Mouse (Mus musculus) kidney, embryonic 15.5 days (tissue): ENCODE results near the gene Mrpl24. TPM values are rescaled to one million over a fixed set of nuclear protein-coding genes. Genes with fewer than 3 reads are reported as not detected.
"Not testable (repeated sequence)": the region's sequence is repeated elsewhere in the genome, so short reads cannot be mapped to it uniquely, and the experiment has no call there.

ENCODE experiments used
- ATAC-seq: fragments of 200-750 bp; cut with Nextera tagmentation; replicated peaks from 2 replicates; pipeline ENCODE4 v1.8.0; 2017; ENCODE audit warnings: moderate TSS enrichment; ENCODE audit not compliant: low FRiP score
- H3K27ac ChIP-seq: fragments of 300-500 bp; sonication (generic); 2 replicates; pipeline ENCODE4 v1.5.1; 2015; ENCODE audit warnings: mild to moderate bottlenecking, inconsistent platforms
- H3K27me3 ChIP-seq: fragments of 300-500 bp; sonication (generic); 2 replicates; pipeline ENCODE4 v1.6.1; 2015; ENCODE audit warnings: inconsistent platforms
- H3K36me3 ChIP-seq: fragments of 300-500 bp; sonication (generic); 2 replicates; pipeline ENCODE4 v1.6.1; 2015; ENCODE audit warnings: inconsistent platforms
- H3K4me1 ChIP-seq: fragments of 300-500 bp; sonication (generic); 2 replicates; pipeline ENCODE4 v1.6.1; 2015; ENCODE audit warnings: inconsistent platforms
- H3K4me2 ChIP-seq: fragments of 300-500 bp; sonication (generic); 2 replicates; pipeline ENCODE4 v1.6.1; 2015; ENCODE audit warnings: moderate library complexity, mild to moderate bottlenecking, inconsistent platforms
- H3K4me3 ChIP-seq: fragments of 300-500 bp; sonication (generic); replicated peaks from 2 replicates; pipeline ENCODE4 v1.5.1; 2015; ENCODE audit warnings: mild to moderate bottlenecking, inconsistent platforms
- H3K9ac ChIP-seq: fragments of 300-500 bp; sonication (generic); 2 replicates; pipeline ENCODE4 v1.6.1; 2015; ENCODE audit warnings: mild to moderate bottlenecking, inconsistent platforms
- H3K9me3 ChIP-seq: fragments of 300-500 bp; sonication (generic); replicated peaks from 2 replicates; pipeline ENCODE4 v1.6.1; 2016; ENCODE audit warnings: inconsistent platforms
- WGBS: fragments of 180-500 bp; shearing (Covaris S2); methylation state at CpG from one replicate; pipeline ENCODE4 v1.1.7; 2015; ENCODE audit warnings: mixed read lengths; 5-methylcytosine and 5-hydroxymethylcytosine counted together
- polyA plus RNA-seq: library from polyadenylated mRNA; unstranded; fragments of >200 nt; fragmentation: Nextera tagmentation; extraction: Ambion mirVana; gene quantifications from 2 replicates; pipeline ENCODE4 v1.2.1, GENCODE M21; 2015

The Mrpl24 gene
- polyA plus RNA-seq, 1 experiment from 2014 or later, result 85.4 TPM

GRCm38 (mm10) chr3:87899776-87900175, 19.5 kb upstream of the Mrpl24 start:
- no peaks in the 10 kb centered on the region for H3K36me3 ChIP-seq
- H3K27me3 ChIP-seq, result no peaks in the 10 kb centered on the region
- no peak overlapping the region for H3K4me2 ChIP-seq
- H3K9ac ChIP-seq, result no peak overlapping the region
- no peaks in the 10 kb centered on the region for H3K9me3 ChIP-seq
- no peak overlapping the region for H3K27ac ChIP-seq
- H3K4me1 ChIP-seq, result no peaks in the 10 kb centered on the region
- no peak for ATAC-seq
- no peak overlapping the region for H3K4me3 ChIP-seq
- WGBS, result 75% methylated on average over 3 of the region's 3 CpGs

GRCm38 (mm10) chr3:87901036-87901624, 18.2 kb upstream of the Mrpl24 start:
- Histone ChIP-seq H3K9me3 (no peaks in the 10 kb centered on the region), H3K9ac (no peak overlapping the region), H3K27ac (no peak overlapping the region), H3K36me3 (no peaks in the 10 kb centered on the region), H3K27me3 (no peaks in the 10 kb centered on the region), H3K4me1 (0 out of 2 replicates have a peak, but pooled peaks cover 4% of the 10 kb centered on the region), H3K4me3 (no peak overlapping the region), H3K4me2 (no peak overlapping the region)
- 58% methylated on average over 1 of the region's 1 CpGs for WGBS
- no peak for ATAC-seq

GRCm38 (mm10) chr3:87901959-87902358, 17.3 kb upstream of the Mrpl24 start:
- ATAC-seq, result not testable (repeated sequence)
- WGBS, result 73% methylated on average over 6 of the region's 6 CpGs

GRCm38 (mm10) chr3:87903821-87904220, 15.5 kb upstream of the Mrpl24 start:
- Histone ChIP-seq H3K9ac (no peak overlapping the region), H3K27me3 (no peaks in the 10 kb centered on the region), H3K4me1 (peaks cover 19% of the 10 kb centered on the region), H3K9me3 (no peaks in the 10 kb centered on the region), H3K4me2 (no peak overlapping the region), H3K27ac (peak overlapping the region; percentile 74), H3K36me3 (no peaks in the 10 kb centered on the region), H3K4me3 (no peak overlapping the region)
- 36% methylated on average over 5 of the region's 5 CpGs for WGBS
- ATAC-seq, result no peak

More at GRCm38 (mm10) chr3:87901959-87902358, 17.3 kb upstream of the Mrpl24 start:
- H3K27me3 ChIP-seq, H3K27ac ChIP-seq, H3K4me3 ChIP-seq, H3K4me2 ChIP-seq, H3K9me3 ChIP-seq, H3K4me1 ChIP-seq, H3K9ac ChIP-seq, H3K36me3 ChIP-seq: not testable (repeated sequence)

- H3K27ac ChIP-seq, result peak within 1 kb of the TSS; percentile 98
- under 1% methylated on average over 52 of the region's 57 CpGs for WGBS
These were observed 13.3 kb upstream of the Mrpl24 start, which contains the start of gene Hdgf for GRCm38 (mm10) chr3:87905880-87906485. Gene Hdgf, plus strand, starts transcription at chr3:87906321.

GRCm38 (mm10) chr3:87906601-87906980, 12.7 kb upstream of the Mrpl24 start:
- Histone ChIP-seq H3K9me3 (no peaks in the 10 kb centered on the region), H3K27me3 (no peaks in the 10 kb centered on the region), H3K4me3 (peak overlapping the region; percentile 99), H3K27ac (peak overlapping the region; percentile 98), H3K36me3 (no peaks in the 10 kb centered on the region), H3K4me1 (peaks cover 45% of the 10 kb centered on the region), H3K4me2 (peak overlapping the region; percentile 80), H3K9ac (peak overlapping the region; percentile 99)
- under 1% methylated on average over 38 of the region's 47 CpGs for WGBS
- peak; percentile 9; the same call in 1 of the 2 replicates for ATAC-seq

More at GRCm38 (mm10) chr3:87905880-87906485, 13.3 kb upstream of the Mrpl24 start, which contains the start of gene Hdgf:
- Histone ChIP-seq H3K9me3 (no peaks in the 10 kb centered on the region), H3K36me3 (no peaks in the 10 kb centered on the region), H3K9ac (peak within 1 kb of the TSS; percentile 99), H3K27me3 (no peaks in the 10 kb centered on the region), H3K4me2 (peak within 1 kb of the TSS; percentile 80), H3K4me1 (peaks cover 41% of the 10 kb centered on the region), H3K4me3 (peak within 1 kb of the TSS; percentile 99)
- ATAC-seq, result peak; percentile 94

- Histone ChIP-seq H3K4me1 (peaks cover 45% of the 10 kb centered on the region), H3K27me3 (no peaks in the 10 kb centered on the region), H3K36me3 (no peaks in the 10 kb centered on the region), H3K27ac (peak overlapping the region; percentile 98), H3K9me3 (no peaks in the 10 kb centered on the region), H3K4me3 (peak overlapping the region; percentile 99), H3K9ac (peak overlapping the region; percentile 99), H3K4me2 (peak overlapping the region; percentile 80)
- WGBS, result under 1% methylated on average over 27 of the region's 27 CpGs
- no peak for ATAC-seq
These were observed 12.1 kb upstream of the Mrpl24 start for GRCm38 (mm10) chr3:87906981-87907857.

- Histone ChIP-seq H3K27me3 (no peaks in the 10 kb centered on the region), H3K36me3 (peaks cover 4% of the 10 kb centered on the region), H3K9me3 (no peaks in the 10 kb centered on the region), H3K9ac (peak overlapping the region; percentile 99), H3K4me1 (peaks cover 45% of the 10 kb centered on the region), H3K27ac (peak overlapping the region; percentile 98), H3K4me2 (peak overlapping the region; percentile 80), H3K4me3 (peak overlapping the region; percentile 99)
- WGBS, result 0% methylated on average over 1 of the region's 1 CpGs
- no peak for ATAC-seq
These were observed 11.4 kb upstream of the Mrpl24 start for GRCm38 (mm10) chr3:87907906-87908305.

- WGBS, result 82% methylated on average over 2 of the region's 2 CpGs
- no peak for ATAC-seq
- H3K27ac ChIP-seq, result peak overlapping the region; percentile 98
- peak overlapping the region; percentile 44 for H3K4me3 ChIP-seq
- no peaks in the 10 kb centered on the region for H3K9me3 ChIP-seq
- H3K27me3 ChIP-seq, result no peaks in the 10 kb centered on the region
- H3K36me3 ChIP-seq, result peaks cover 18% of the 10 kb centered on the region
- H3K4me2 ChIP-seq, result peak overlapping the region; percentile 80
- no peak overlapping the region for H3K9ac ChIP-seq
- peaks cover 45% of the 10 kb centered on the region for H3K4me1 ChIP-seq
These were observed 9.9 kb upstream of the Mrpl24 start for GRCm38 (mm10) chr3:87909381-87909780.

- peak overlapping the region; percentile 80 for H3K4me2 ChIP-seq
- H3K27me3 ChIP-seq, result no peaks in the 10 kb centered on the region
- ATAC-seq, result no peak
- no peaks in the 10 kb centered on the region for H3K9me3 ChIP-seq
- WGBS, result 5% methylated on average over 4 of the region's 4 CpGs
- H3K9ac ChIP-seq, result peak overlapping the region; percentile 38; the same call in 1 of the 2 replicates
- peaks cover 45% of the 10 kb centered on the region for H3K4me1 ChIP-seq
- peak overlapping the region; percentile 44 for H3K4me3 ChIP-seq
- H3K27ac ChIP-seq, result peak overlapping the region; percentile 98
- H3K36me3 ChIP-seq, result peaks cover 23% of the 10 kb centered on the region
These were observed 9.4 kb upstream of the Mrpl24 start for GRCm38 (mm10) chr3:87909874-87910273.

- Histone ChIP-seq H3K9me3 (no peaks in the 10 kb centered on the region), H3K4me2 (peak overlapping the region; percentile 80), H3K4me1 (peaks cover 45% of the 10 kb centered on the region), H3K36me3 (peaks cover 31% of the 10 kb centered on the region), H3K27ac (peak overlapping the region; percentile 98), H3K4me3 (peak overlapping the region; percentile 44), H3K27me3 (no peaks in the 10 kb centered on the region), H3K9ac (peak overlapping the region; percentile 38; the same call in 1 of the 2 replicates)
- 6% methylated on average over 12 of the region's 12 CpGs for WGBS
- peak; percentile 46 for ATAC-seq
These were observed 8.6 kb upstream of the Mrpl24 start for GRCm38 (mm10) chr3:87910573-87911141.
